Mouse (Mus musculus) adrenal gland, postnatal 14 days (tissue): ENCODE measurements around the gene Armcx1. TPM values are rescaled to one million over a fixed set of nuclear protein-coding genes. Genes with fewer than 3 reads are reported as not detected.
"Not testable (repeated sequence)": the region's sequence is repeated elsewhere in the genome, so short reads cannot be mapped to it uniquely, and the experiment has no call there.

Source experiments
- DNase-seq: peaks from one replicate; pipeline ENCODE4 v3.0.0; 2021; ENCODE audit warnings: mixed read lengths
- microRNA-seq, 2 experiments: library from miRNA; unstranded; fragments of <30 nt; microRNA quantifications; one replicate each; pipeline ENCODE4 v1.2.0; 2021
- total RNA-seq: library from RNA; stranded (reverse); gene quantifications from 2 replicates; pipeline ENCODE4 v1.2.3, GENCODE M21; 2021

Armcx1 gene
- total RNA-seq, 1 experiment from 2014 or later, result 18.6 TPM

- peak; percentile 11 for DNase-seq
These were observed 39.7 kb downstream of the Armcx1 start for GRCm38 (mm10) chrX:134757293-134757995.

- DNase-seq, result not testable (repeated sequence)
These were observed 45.9 kb downstream of the Armcx1 start for GRCm38 (mm10) chrX:134763428-134764198.

Small RNA genes lying within 50 kb of the gene (microRNA-seq; reads per million reads assigned to microRNA genes)
- gene Mir7093, result 0.38 to 0.43 reads per million in 2 experiments

Other genes starting within 250 kb of the Armcx1 start
- not detected in 2 replicates for gene Taf7l, start 241.5 kb upstream of the Armcx1 start, total RNA-seq
- gene Timm8a1, start 176.1 kb upstream of the Armcx1 start, total RNA-seq, result 52.4 and 53.2 TPM in 2 replicates
- 2.1 and 4.7 TPM in 2 replicates for gene Btk, start 134.4 kb upstream of the Armcx1 start, total RNA-seq
- 329 and 369 TPM in 2 replicates for gene Rpl36a, start 132.3 kb upstream of the Armcx1 start, total RNA-seq
- 5.8 and 7.0 TPM in 2 replicates for gene Gla, start 116.8 kb upstream of the Armcx1 start, total RNA-seq
- 96.9 and 100 TPM in 2 replicates for gene Hnrnph2, start 116.8 kb upstream of the Armcx1 start, total RNA-seq
- gene Armcx4, start 31.4 kb upstream of the Armcx1 start, total RNA-seq, result 13.9 and 15.5 TPM in 2 replicates
- gene Armcx6, start 33.5 kb downstream of the Armcx1 start, total RNA-seq, result 7.3 and 11.3 TPM in 2 replicates
- 37.9 and 40.6 TPM in 2 replicates for gene Armcx3, start 38.6 kb downstream of the Armcx1 start, total RNA-seq
- 47.2 and 48.4 TPM in 2 replicates for gene Armcx2, start 91.3 kb downstream of the Armcx1 start, total RNA-seq
- not detected in 2 replicates for gene Nxf2, start 246.8 kb downstream of the Armcx1 start, total RNA-seq